Mouse (Mus musculus) embryonic facial prominence, embryonic 15.5 days (tissue): ENCODE measurements around the gene Myo1g. TPM values are rescaled to one million over a fixed set of nuclear protein-coding genes. Genes with fewer than 3 reads are reported as not detected.
"Not testable (repeated sequence)": the region's sequence is repeated elsewhere in the genome, so short reads cannot be mapped to it uniquely, and the experiment has no call there.

Experiments used
- ATAC-seq: fragments of 200-750 bp; cut with Nextera tagmentation; 2 replicates; pipeline ENCODE4 v1.8.0; 2017; ENCODE audit warnings: low read depth, moderate TSS enrichment; ENCODE audit not compliant: insufficient number of reproducible peaks, low FRiP score, low TSS enrichment
- H3K27ac ChIP-seq: fragments of 300-500 bp; sonication (generic); replicated peaks from 2 replicates; pipeline ENCODE4 v1.5.1; 2015; ENCODE audit warnings: mild to moderate bottlenecking, inconsistent platforms
- H3K27me3 ChIP-seq: fragments of 300-500 bp; sonication (generic); 2 replicates; pipeline ENCODE4 v1.6.1; 2015; ENCODE audit warnings: inconsistent platforms
- H3K36me3 ChIP-seq: fragments of 300-500 bp; sonication (generic); 2 replicates; pipeline ENCODE4 v1.6.1; 2015; ENCODE audit warnings: mild to moderate bottlenecking, inconsistent platforms
- H3K4me1 ChIP-seq: fragments of 300-500 bp; sonication (generic); 2 replicates; pipeline ENCODE4 v1.6.1; 2015; ENCODE audit warnings: inconsistent platforms
- H3K4me2 ChIP-seq: fragments of 300-500 bp; sonication (generic); replicated peaks from 2 replicates; pipeline ENCODE4 v1.6.1; 2015; ENCODE audit warnings: mild to moderate bottlenecking, inconsistent platforms
- H3K4me3 ChIP-seq: fragments of 300-500 bp; sonication (generic); replicated peaks from 2 replicates; pipeline ENCODE4 v1.5.1; 2015; ENCODE audit warnings: mild to moderate bottlenecking, inconsistent platforms
- H3K9ac ChIP-seq: fragments of 300-500 bp; sonication (generic); 2 replicates; pipeline ENCODE4 v1.6.1; 2015; ENCODE audit warnings: inconsistent platforms
- H3K9me3 ChIP-seq: fragments of 300-500 bp; sonication (generic); replicated peaks from 2 replicates; pipeline ENCODE4 v1.6.1; 2016; ENCODE audit warnings: inconsistent platforms
- WGBS: fragments of 180-500 bp; shearing (Covaris S2); methylation state at CpG from one replicate; pipeline ENCODE4 v1.1.7; 2015; 5-methylcytosine and 5-hydroxymethylcytosine counted together
- polyA plus RNA-seq: library from polyadenylated mRNA; unstranded; fragments of >200 nt; fragmentation: Nextera tagmentation; extraction: Ambion mirVana; gene quantifications from 2 replicates; pipeline ENCODE4 v1.2.1, GENCODE M21; 2015

Gene Myo1g
- polyA plus RNA-seq, 1 experiment from 2014 or later: 3.6 TPM

DNA sequence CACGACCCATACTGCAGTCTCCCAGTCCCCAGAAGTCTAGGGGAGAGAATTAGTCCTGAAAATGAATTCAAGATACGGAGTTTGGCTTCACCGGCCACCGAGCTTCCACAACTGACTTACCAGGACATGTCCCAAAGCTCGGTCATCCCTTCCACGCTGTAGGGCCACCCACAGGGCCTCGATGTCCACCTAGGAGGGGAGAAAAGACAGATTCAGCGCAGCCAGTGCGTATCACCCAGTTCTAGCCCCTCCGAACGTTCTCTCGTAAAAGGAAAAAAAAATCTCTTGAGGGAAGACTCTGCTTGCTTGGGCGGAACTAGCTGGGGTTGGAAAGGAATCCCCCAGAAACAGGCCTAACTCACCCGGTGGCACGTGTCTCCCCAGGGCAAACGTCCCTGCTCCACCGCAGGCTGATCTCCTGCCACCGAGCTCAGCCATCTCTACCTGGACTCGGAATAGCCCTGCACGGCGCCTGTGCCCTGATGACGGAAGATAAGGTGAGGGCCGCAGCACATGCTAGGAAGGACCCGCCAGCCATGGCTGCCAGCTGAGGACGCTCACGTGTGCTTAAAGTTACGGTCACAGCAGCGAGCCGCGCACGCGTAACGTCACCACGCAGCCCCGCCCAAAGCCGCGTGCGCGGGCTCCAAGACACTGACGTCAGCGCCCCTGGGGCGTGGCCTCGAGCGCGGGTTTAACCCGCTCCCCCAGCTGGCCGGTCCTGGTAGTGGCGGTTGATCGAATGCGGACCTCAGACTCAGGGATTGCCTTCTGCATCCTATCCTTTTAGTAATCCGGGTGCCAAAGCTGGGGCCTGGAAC lies 7.6 kb upstream of the Myo1g start:
- Histone ChIP-seq H3K4me2 (peak overlapping the region; percentile 78), H3K9me3 (no peaks in the 10 kb centered on the region), H3K27me3 (no peaks in the 10 kb centered on the region), H3K36me3 (peaks cover 28% of the 10 kb centered on the region), H3K4me3 (peak overlapping the region; percentile 65), H3K4me1 (0 out of 2 replicates have a peak, but pooled peaks cover 11% of the 10 kb centered on the region), H3K9ac (peak overlapping the region; percentile 60), H3K27ac (peak overlapping the region; percentile 87)
- peak; percentile 94 for ATAC-seq
- WGBS: under 1% methylated on average over 51 of the region's 51 CpGs

DNA sequence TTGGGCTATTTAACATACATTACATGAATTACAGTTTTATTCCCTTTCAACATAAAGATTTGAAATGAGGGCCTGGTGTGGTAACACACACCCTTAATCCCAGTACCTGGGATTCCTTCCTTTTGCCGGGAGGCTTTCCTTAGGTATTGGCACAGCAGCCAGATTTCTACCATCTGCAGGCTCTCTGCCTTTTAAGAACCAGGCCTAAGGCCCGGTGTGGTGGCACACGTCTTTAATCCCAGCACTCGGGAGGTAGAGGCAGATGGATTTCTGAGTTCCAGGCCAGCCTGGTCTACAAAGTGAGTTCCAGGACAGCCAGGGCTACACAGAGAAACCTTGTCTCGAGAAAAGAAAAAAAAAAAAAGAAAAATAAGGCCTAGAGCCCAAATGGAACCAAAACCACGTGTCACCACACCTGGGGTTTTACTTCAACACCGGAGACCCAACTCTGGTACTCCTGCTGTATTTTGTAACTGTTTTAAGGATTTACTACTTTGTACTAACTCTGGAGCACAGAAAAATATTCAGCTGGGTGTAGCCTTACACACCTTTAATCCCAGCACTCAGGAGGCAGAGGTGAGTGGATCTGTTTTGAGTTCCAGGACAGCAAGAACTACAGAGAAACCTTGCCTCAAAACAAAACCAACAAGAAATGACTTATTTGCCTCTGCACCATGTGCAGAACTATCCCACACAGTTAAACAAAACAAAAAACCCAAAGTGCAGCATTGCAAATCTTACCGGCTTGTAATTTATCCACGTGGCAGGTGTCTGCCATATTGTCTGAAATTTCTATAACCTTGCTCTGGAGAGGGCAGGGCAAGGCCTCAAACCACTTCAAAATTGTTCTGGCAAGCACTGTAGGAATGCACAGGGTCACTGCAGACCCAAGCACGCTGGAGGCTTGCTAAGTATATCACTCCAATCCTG lies 6.8 kb upstream of the Myo1g start:
- Histone ChIP-seq H3K4me2 (peak overlapping the region; percentile 78), H3K9ac (peak overlapping the region; percentile 60), H3K4me1 (0 out of 2 replicates have a peak, but pooled peaks cover 11% of the 10 kb centered on the region), H3K27ac (peak overlapping the region; percentile 87), H3K9me3 (no peaks in the 10 kb centered on the region), H3K36me3 (peaks cover 31% of the 10 kb centered on the region), H3K4me3 (peak overlapping the region; percentile 65), H3K27me3 (no peaks in the 10 kb centered on the region)
- no peak for ATAC-seq
- WGBS: 9% methylated on average over 10 of the region's 10 CpGs

DNA sequence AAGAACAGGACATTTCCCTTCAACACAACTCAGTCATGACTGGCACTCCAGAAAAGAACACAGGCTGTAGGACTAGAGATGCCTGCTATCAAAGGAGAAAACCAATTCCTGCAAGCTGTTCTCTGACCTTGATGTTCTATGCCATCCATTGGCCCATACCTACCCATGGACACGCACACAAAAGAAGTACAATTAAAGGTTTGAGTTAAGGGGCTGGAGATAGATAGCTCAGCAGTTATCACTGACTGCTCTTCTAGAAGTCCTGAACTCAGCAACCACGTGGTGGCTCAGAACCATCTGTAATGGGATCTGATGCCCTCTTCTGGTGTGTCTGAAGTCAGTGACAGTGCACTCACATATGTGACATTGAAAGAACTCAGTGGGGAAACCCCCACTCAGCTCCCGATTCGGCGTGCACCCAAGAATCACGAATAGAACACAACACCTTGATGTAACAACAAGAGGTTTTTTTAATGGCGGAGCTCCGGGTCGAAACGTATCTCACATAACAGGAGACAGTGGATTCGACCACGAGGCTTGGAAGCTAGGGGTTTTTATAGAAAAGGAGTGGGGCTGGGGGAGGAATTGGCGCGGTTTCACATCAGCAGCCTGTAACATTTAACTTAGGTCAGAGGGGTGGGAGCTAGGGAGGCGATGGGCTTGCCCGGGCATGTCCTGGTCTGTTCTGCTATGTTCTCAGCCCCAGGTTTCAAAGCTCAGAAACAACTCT lies 5.9 kb upstream of the Myo1g start:
- Histone ChIP-seq H3K36me3 (peaks cover 31% of the 10 kb centered on the region), H3K4me2 (peak overlapping the region; percentile 78), H3K4me1 (0 out of 2 replicates have a peak, but pooled peaks cover 11% of the 10 kb centered on the region), H3K4me3 (peak overlapping the region; percentile 65)
- not testable (repeated sequence) for ATAC-seq, H3K27me3 ChIP-seq, H3K9ac ChIP-seq, H3K27ac ChIP-seq, H3K9me3 ChIP-seq
- WGBS: 54% methylated on average over 12 of the region's 16 CpGs

DNA sequence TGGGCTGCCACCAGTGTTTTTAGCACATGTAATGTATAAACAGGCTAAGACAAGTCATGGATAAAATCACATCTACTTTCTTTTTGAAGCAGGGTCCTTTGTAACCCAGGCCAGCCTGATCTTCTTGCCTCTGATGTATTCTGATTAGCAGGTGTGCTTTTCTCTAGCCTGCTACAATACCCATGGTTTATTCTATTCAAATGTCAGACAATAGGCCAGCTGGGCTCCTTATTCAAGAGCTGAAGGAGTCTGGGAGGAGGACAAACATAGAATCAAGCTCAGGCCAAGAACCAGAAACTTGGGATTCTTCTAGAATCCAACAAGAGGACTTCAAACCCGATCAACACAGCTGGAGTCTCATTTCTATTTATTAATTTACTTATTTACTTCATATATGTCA lies 4.5 kb upstream of the Myo1g start:
- Histone ChIP-seq H3K4me3 (no peak overlapping the region), H3K4me1 (0 out of 2 replicates have a peak, but pooled peaks cover 11% of the 10 kb centered on the region), H3K27ac (no peak overlapping the region), H3K4me2 (no peak overlapping the region), H3K9ac (no peak overlapping the region), H3K27me3 (no peaks in the 10 kb centered on the region), H3K36me3 (peaks cover 31% of the 10 kb centered on the region), H3K9me3 (no peaks in the 10 kb centered on the region)
- 91% methylated on average over 1 of the region's 1 CpGs for WGBS
- ATAC-seq: no peak

DNA sequence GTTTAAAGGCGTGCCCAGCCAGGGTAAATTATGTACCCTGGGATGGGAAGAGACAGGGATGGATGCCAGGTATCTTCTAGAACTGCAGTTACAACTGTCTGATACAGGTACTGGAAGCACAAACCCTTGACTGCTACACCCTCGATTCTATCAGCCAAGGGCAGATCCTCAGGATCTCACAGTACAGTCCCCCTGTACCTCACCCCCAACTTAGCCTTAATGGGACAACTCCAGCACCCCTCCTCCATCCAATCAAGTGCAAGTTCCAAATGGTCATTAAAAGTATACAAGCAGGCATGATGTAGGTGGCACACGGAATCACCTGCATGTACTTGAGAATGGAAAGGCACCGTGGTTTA lies 4.1 kb upstream of the Myo1g start:
- Histone ChIP-seq H3K4me3 (no peak overlapping the region), H3K9me3 (no peaks in the 10 kb centered on the region), H3K9ac (no peak overlapping the region), H3K27ac (no peak overlapping the region; the same call in 1 of the 2 replicates), H3K4me1 (0 out of 2 replicates have a peak, but pooled peaks cover 11% of the 10 kb centered on the region), H3K27me3 (no peaks in the 10 kb centered on the region), H3K36me3 (peaks cover 31% of the 10 kb centered on the region), H3K4me2 (no peak overlapping the region)
- 91% methylated on average over 4 of the region's 4 CpGs for WGBS
- ATAC-seq: no peak

DNA sequence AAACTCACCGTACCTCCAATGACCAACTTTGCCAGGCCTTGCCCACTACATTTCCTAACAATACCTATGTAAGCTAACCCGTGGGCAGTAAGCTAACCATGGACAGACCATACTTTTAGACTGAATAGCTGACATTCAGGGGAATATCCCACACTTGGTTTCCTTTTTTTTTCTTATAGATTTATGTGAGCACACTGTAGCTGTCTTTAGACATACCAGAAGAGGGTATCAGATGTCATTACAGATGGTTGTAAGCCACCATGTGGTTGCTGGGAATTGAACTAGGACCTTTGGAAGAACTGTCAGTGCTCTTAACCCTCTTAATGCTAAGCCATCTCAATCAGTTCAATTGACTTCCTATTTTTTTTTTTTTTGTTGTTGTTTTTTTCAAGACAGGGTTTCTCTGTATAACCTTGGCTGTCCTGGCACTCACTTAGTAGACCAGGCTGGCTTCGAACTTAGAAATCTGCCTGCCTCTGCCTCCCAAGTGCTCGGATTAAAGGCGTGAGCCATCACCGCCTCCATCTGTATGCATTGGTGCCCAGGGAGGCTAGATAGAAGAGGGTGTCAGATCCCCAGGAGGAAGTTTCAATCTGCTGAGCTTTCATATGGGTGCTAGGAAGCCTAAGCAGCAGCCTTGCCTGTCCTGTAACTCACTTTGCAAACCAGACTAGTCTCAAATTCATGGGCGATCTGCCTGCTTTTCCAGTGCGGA lies 3.6 kb upstream of the Myo1g start:
- no peak overlapping the region for H3K4me2 ChIP-seq
- H3K27me3 ChIP-seq: no peaks in the 10 kb centered on the region
- no peak overlapping the region for H3K4me3 ChIP-seq
- H3K9ac ChIP-seq: no peak overlapping the region
- no peaks in the 10 kb centered on the region for H3K9me3 ChIP-seq
- no peak for ATAC-seq
- H3K27ac ChIP-seq: no peak overlapping the region; the same call in 1 of the 2 replicates
- WGBS: 85% methylated on average over 8 of the region's 8 CpGs
- H3K36me3 ChIP-seq: peaks cover 31% of the 10 kb centered on the region
- 0 out of 2 replicates have a peak, but pooled peaks cover 11% of the 10 kb centered on the region for H3K4me1 ChIP-seq

DNA sequence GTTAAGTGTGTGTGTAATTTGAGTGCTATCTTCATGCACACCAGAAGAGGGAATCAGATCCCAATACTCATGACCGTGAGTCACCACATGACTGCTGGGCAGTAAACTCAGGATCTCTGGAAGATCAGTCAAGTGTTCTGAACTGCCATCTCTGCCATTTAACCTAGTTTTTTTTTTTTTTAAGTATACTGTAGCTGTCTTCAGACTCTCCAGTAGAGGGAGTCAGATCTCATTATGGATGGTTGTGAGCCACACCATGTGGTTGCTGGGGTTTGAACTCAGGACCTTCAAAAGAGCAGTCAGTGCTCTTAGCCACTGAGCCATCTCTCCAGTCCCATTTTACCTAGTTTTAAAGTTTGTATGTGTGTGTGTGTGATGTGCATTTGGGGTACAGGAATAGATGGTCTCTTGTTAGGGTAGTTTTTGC lies 2.9 kb upstream of the Myo1g start:
- H3K4me3 ChIP-seq: no peak overlapping the region
- H3K4me2 ChIP-seq: no peak overlapping the region
- 0 out of 2 replicates have a peak, but pooled peaks cover 7% of the 10 kb centered on the region for H3K4me1 ChIP-seq
- no peaks in the 10 kb centered on the region for H3K9me3 ChIP-seq
- H3K27me3 ChIP-seq: no peaks in the 10 kb centered on the region
- 50% methylated on average over 1 of the region's 1 CpGs for whole genome bisulfite sequencing
- peaks cover 31% of the 10 kb centered on the region for H3K36me3 ChIP-seq
- no peak for ATAC-seq
- no peak overlapping the region for H3K27ac ChIP-seq
- H3K9ac ChIP-seq: no peak overlapping the region

DNA sequence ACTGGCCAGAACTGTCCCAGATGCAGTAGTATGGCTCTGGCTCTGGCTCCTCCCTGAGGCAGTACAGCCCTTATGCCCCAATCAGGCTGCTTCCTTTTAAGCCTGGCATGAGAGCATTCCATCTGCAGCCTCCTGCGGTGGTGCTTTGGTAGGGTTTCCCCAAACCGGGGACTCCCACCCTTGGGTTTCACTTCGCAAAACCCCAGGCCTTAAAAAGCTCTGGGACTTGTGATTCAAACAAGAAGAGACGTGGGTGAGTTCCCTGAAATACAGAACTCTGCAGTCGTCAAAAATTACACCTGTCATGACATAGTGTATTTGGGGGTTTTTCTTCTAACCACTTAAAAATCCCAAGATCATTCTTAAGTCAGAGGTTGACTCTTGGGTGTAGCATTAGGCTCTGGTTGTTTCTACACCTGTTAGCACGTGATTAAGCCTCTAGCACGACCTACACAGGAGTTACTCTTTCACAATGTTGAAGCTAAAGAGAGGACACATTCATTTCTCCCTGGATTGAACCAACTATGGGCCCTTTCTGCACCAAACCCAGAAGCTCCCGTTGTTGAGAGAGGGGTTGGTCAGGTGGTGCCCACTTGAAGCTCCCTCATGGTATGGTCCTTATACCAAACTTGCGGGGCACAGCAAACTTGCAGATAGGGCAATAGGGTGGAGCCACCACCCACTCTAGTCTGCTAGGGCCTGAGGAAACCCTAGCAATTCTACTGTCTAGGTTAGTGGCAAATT lies 2.2 kb upstream of the Myo1g start:
- H3K4me3 ChIP-seq: no peak overlapping the region
- H3K9ac ChIP-seq: no peak overlapping the region
- no peak overlapping the region for H3K4me2 ChIP-seq
- no peak overlapping the region for H3K27ac ChIP-seq
- peaks cover 31% of the 10 kb centered on the region for H3K36me3 ChIP-seq
- 73% methylated on average over 9 of the region's 9 CpGs for WGBS
- 0 out of 2 replicates have a peak, but pooled peaks cover 4% of the 10 kb centered on the region for H3K4me1 ChIP-seq
- no peak for ATAC-seq
- no peaks in the 10 kb centered on the region for H3K9me3 ChIP-seq
- H3K27me3 ChIP-seq: no peaks in the 10 kb centered on the region

DNA sequence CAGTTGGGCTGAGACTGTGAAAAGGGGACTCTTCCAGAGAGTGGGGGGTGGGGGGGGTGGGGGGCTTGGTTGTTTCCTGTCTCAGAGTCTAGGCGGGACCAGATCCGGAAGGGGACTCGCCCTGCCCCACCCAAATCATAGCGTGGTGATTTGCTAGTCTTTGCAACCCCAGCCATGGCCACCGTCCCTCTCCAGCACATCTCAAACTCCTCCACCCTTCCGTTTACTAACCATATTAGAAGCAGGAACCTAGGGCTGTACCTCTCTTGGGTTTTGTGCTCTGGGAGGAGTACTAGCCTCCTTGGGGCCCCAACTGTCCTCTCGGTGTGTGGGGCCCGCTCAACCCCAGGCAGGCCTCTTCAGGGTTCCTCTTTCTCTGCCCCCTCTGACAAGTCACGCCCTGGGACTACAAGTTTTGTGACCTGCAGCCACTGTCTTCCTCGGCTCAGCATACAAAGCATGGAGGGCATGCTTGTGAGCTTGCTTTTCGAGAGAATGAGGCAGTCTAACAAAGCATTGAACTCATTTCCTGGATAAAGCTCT lies 1.2 kb downstream of the Myo1g start:
- no peaks in the 10 kb centered on the region for H3K4me1 ChIP-seq

DNA sequence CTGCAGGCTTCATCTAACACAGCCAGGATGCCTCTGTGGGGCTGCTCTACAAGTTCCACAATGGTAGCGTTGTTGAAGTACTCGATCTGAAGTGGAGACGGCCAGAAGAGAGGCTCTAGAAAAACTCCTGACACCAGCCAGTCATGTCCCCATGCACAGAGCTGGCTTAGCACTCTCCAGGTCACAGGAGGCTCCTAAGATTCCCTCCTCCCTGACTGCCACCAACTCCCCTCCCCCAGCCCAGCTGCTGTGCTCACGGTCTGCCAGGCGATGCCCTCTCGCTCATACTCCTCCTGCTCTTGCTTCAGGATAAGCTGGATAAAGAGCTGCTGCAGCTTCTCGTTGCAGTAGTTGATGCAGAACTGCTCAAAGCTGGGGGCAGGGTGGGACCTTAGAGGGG lies 5.9 kb downstream of the Myo1g start:
- H3K4me1 ChIP-seq: no peaks in the 10 kb centered on the region
- H3K27me3 ChIP-seq: no peaks in the 10 kb centered on the region
- no peaks in the 10 kb centered on the region for H3K9me3 ChIP-seq
- WGBS: 37% methylated on average over 7 of the region's 7 CpGs
- no peak overlapping the region for H3K9ac ChIP-seq
- no peaks in the 10 kb centered on the region for H3K36me3 ChIP-seq
- H3K4me2 ChIP-seq: no peak overlapping the region
- no peak overlapping the region for H3K4me3 ChIP-seq
- ATAC-seq: no peak
- H3K27ac ChIP-seq: no peak overlapping the region

More for the DNA sequence above, 1.2 kb downstream of the Myo1g start:
- no peak overlapping the region for H3K4me3 ChIP-seq
- no peaks in the 10 kb centered on the region for H3K27me3 ChIP-seq
- no peaks in the 10 kb centered on the region for H3K9me3 ChIP-seq
- H3K4me2 ChIP-seq: no peak overlapping the region
- no peak overlapping the region for H3K9ac ChIP-seq
- H3K27ac ChIP-seq: no peak overlapping the region
- 75% methylated on average over 11 of the region's 11 CpGs for WGBS
- H3K36me3 ChIP-seq: peaks cover 11% of the 10 kb centered on the region
- ATAC-seq: no peak
